Mouse (Mus musculus): Measurements from ENCODE around the gene Dbn1. TPM values are rescaled to one million over a fixed set of nuclear protein-coding genes. Genes with fewer than 3 reads are reported as not detected.

The Dbn1 gene
- polyA plus RNA-seq, 1 experiment from 2014 or later, result 59.4 TPM

GRCm38 (mm10) chr13:55486029-55486794 is 1.7 kb downstream of the Dbn1 start:
- Histone ChIP-seq H3K9me3 (replicated peaks; ENCODE audit: control insufficient read depth, low read length) (no peaks in the 10 kb centered on the region), H3K9ac (ENCODE audit: low read length) (peak overlapping the region; percentile 77), H3K27me3 (ENCODE audit: control insufficient read depth, insufficient read depth, low read length) (peaks cover 60% of the 10 kb centered on the region), H3K4me2 (ENCODE audit: low read depth, low read length) (peak overlapping the region; percentile 95), H3K4me1 (ENCODE audit: control insufficient read depth, insufficient read depth, low read length) (peaks cover 51% of the 10 kb centered on the region), H3K27ac (ENCODE audit: low read length) (no peak overlapping the region), H3K4me3 (ENCODE audit: low read length) (peak overlapping the region; percentile 60), H3K36me3 (ENCODE audit: control insufficient read depth, insufficient read depth) (peaks cover 6% of the 10 kb centered on the region)
- 49% methylated on average over 14 of the region's 14 CpGs for WGBS
- no peak for ATAC-seq (replicated peaks; ENCODE audit: extremely low read depth, insufficient read depth, low FRiP score)

GRCm38 (mm10) chr13:55484520-55485088 is 3.3 kb downstream of the Dbn1 start:
- H3K4me3 ChIP-seq (ENCODE audit: low read length), result no peak overlapping the region

GRCm38 (mm10) chr13:55483593-55483992 is 4.3 kb downstream of the Dbn1 start:
- ATAC-seq (replicated peaks; ENCODE audit: extremely low read depth, insufficient read depth, low FRiP score), result no peak
- no peaks in the 10 kb centered on the region for H3K9me3 ChIP-seq (replicated peaks; ENCODE audit: control insufficient read depth, low read length)
- peaks cover 19% of the 10 kb centered on the region for H3K36me3 ChIP-seq (ENCODE audit: control insufficient read depth, insufficient read depth)
- peaks cover 58% of the 10 kb centered on the region for H3K4me1 ChIP-seq (ENCODE audit: control insufficient read depth, insufficient read depth, low read length)
- WGBS, result 53% methylated on average over 15 of the region's 15 CpGs
- peak overlapping the region; percentile 47; the same call in 1 of the 2 replicates for H3K27ac ChIP-seq (ENCODE audit: low read length)
- no peak overlapping the region for H3K4me3 ChIP-seq (ENCODE audit: low read length)
- H3K9ac ChIP-seq (ENCODE audit: low read length), result no peak overlapping the region
- H3K27me3 ChIP-seq (ENCODE audit: control insufficient read depth, insufficient read depth, low read length), result peaks cover 55% of the 10 kb centered on the region
- no peak overlapping the region for H3K4me2 ChIP-seq (ENCODE audit: low read depth, low read length)

More at GRCm38 (mm10) chr13:55484520-55485088, 3.3 kb downstream of the Dbn1 start:
- no peak for ATAC-seq (replicated peaks; ENCODE audit: extremely low read depth, insufficient read depth, low FRiP score)
- Histone ChIP-seq H3K36me3 (ENCODE audit: control insufficient read depth, insufficient read depth) (peaks cover 19% of the 10 kb centered on the region), H3K27ac (ENCODE audit: low read length) (no peak overlapping the region), H3K4me1 (ENCODE audit: control insufficient read depth, insufficient read depth, low read length) (peaks cover 51% of the 10 kb centered on the region), H3K9me3 (replicated peaks; ENCODE audit: control insufficient read depth, low read length) (no peaks in the 10 kb centered on the region), H3K9ac (ENCODE audit: low read length) (no peak overlapping the region), H3K27me3 (ENCODE audit: control insufficient read depth, insufficient read depth, low read length) (peaks cover 61% of the 10 kb centered on the region), H3K4me2 (ENCODE audit: low read depth, low read length) (no peak overlapping the region)
- WGBS, result 49% methylated on average over 7 of the region's 7 CpGs

DNA sequence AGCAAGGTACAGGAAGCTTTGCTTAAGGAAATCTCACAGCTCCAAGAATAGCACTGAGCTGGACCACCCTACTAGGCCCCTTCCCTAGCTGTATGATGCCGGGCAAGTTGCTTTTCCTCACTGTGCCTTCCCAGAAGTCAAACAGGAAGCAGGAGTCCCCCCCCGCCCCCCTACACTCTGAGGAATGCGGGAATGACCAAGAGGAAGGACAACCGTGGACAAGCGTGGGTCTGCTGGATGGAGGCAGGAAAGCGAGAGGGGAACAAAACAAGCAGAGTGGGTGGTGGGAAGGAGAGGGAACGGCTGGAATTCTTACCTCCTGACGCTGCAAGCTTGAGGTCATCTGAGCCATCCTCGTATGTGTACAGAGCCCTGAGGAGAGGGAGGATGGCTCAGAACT is 4.8 kb downstream of the Dbn1 start:
- Histone ChIP-seq H3K4me3 (ENCODE audit: low read length) (no peak overlapping the region), H3K27me3 (ENCODE audit: control insufficient read depth, insufficient read depth, low read length) (peaks cover 51% of the 10 kb centered on the region), H3K4me1 (ENCODE audit: control insufficient read depth, insufficient read depth, low read length) (peaks cover 57% of the 10 kb centered on the region), H3K9ac (ENCODE audit: low read length) (no peak overlapping the region), H3K36me3 (ENCODE audit: control insufficient read depth, insufficient read depth) (peaks cover 19% of the 10 kb centered on the region), H3K9me3 (replicated peaks; ENCODE audit: control insufficient read depth, low read length) (no peaks in the 10 kb centered on the region), H3K27ac (ENCODE audit: low read length) (peak overlapping the region; percentile 47), H3K4me2 (ENCODE audit: low read depth, low read length) (no peak overlapping the region)
- WGBS, result 41% methylated on average over 9 of the region's 9 CpGs
- no peak for ATAC-seq (replicated peaks; ENCODE audit: extremely low read depth, insufficient read depth, low FRiP score)

GRCm38 (mm10) chr13:55482542-55482941 is 5.4 kb downstream of the Dbn1 start:
- Histone ChIP-seq H3K4me2 (ENCODE audit: low read depth, low read length) (peak overlapping the region; percentile 22; the same call in 1 of the 2 replicates), H3K27ac (ENCODE audit: low read length) (peak overlapping the region; percentile 61), H3K4me1 (ENCODE audit: control insufficient read depth, insufficient read depth, low read length) (peaks cover 56% of the 10 kb centered on the region), H3K36me3 (ENCODE audit: control insufficient read depth, insufficient read depth) (peaks cover 19% of the 10 kb centered on the region), H3K4me3 (ENCODE audit: low read length) (no peak overlapping the region), H3K9me3 (replicated peaks; ENCODE audit: control insufficient read depth, low read length) (no peaks in the 10 kb centered on the region), H3K9ac (ENCODE audit: low read length) (no peak overlapping the region), H3K27me3 (ENCODE audit: control insufficient read depth, insufficient read depth, low read length) (peaks cover 51% of the 10 kb centered on the region)
- WGBS, result 46% methylated on average over 7 of the region's 7 CpGs
- ATAC-seq (replicated peaks; ENCODE audit: extremely low read depth, insufficient read depth, low FRiP score), result no peak; the same call in 1 of the 2 replicates

DNA sequence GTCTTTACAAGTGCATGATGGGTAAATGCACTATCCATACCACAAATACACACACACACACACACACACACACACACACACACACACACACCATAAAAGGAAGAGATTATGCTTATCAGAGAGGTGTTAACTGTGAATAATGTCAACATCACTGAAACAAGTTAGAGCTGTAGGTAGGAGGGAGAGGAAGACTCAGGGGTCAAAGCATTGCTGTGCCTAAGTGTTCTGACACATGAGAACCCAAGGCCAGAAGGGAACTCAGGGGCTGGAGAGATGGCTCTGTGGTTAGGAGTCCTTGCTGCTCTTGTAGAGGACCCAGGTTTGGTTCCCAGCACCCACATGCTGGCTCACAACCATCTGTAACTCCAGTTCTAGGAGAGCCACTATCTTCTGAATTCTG is 8.0 kb downstream of the Dbn1 start:
- Histone ChIP-seq H3K27ac (ENCODE audit: low read length) (no peak overlapping the region), H3K9ac (ENCODE audit: low read length) (no peak overlapping the region), H3K4me1 (ENCODE audit: control insufficient read depth, insufficient read depth, low read length) (peaks cover 36% of the 10 kb centered on the region), H3K4me3 (ENCODE audit: low read length) (no peak overlapping the region), H3K9me3 (replicated peaks; ENCODE audit: control insufficient read depth, low read length) (no peaks in the 10 kb centered on the region), H3K36me3 (ENCODE audit: control insufficient read depth, insufficient read depth) (peaks cover 32% of the 10 kb centered on the region), H3K4me2 (ENCODE audit: low read depth, low read length) (no peak overlapping the region), H3K27me3 (ENCODE audit: control insufficient read depth, insufficient read depth, low read length) (peaks cover 47% of the 10 kb centered on the region)
- ATAC-seq (replicated peaks; ENCODE audit: extremely low read depth, insufficient read depth, low FRiP score), result no peak

- ATAC-seq (replicated peaks; ENCODE audit: extremely low read depth, insufficient read depth, low FRiP score), result peak; percentile 50; the same call in 1 of the 2 replicates
- Histone ChIP-seq H3K27ac (ENCODE audit: low read length) (peak overlapping the region; percentile 62), H3K36me3 (ENCODE audit: control insufficient read depth, insufficient read depth) (peaks cover 33% of the 10 kb centered on the region), H3K9ac (ENCODE audit: low read length) (no peak overlapping the region), H3K27me3 (ENCODE audit: control insufficient read depth, insufficient read depth, low read length) (peaks cover 47% of the 10 kb centered on the region), H3K4me2 (ENCODE audit: low read depth, low read length) (no peak overlapping the region), H3K9me3 (replicated peaks; ENCODE audit: control insufficient read depth, low read length) (no peaks in the 10 kb centered on the region), H3K4me1 (ENCODE audit: control insufficient read depth, insufficient read depth, low read length) (peaks cover 27% of the 10 kb centered on the region), H3K4me3 (ENCODE audit: low read length) (no peak overlapping the region)
- 70% methylated on average over 7 of the region's 7 CpGs for WGBS
Observed at GRCm38 (mm10) chr13:55479008-55479407, 8.9 kb downstream of the Dbn1 start.

DNA sequence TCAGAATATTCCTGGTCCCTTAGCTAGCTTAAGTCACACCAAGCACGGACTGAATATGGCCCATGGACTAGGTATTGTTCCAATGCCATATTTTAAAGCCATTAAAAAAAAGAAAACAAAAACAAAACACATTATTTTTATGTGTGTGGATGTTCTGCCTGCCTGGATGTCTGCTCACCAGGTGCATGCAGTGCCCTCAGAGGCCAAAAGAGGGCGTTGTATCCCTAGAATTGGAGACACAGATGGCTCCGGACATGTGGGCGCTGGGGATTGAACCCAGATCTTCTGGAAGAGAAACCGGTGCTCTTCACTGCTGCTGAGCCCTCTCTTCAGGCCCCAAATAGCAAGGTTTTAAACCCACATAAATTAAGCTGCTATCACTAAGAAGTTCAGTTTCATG is 9.9 kb downstream of the Dbn1 start:
- Histone ChIP-seq H3K27me3 (ENCODE audit: control insufficient read depth, insufficient read depth, low read length) (peaks cover 44% of the 10 kb centered on the region), H3K4me1 (ENCODE audit: control insufficient read depth, insufficient read depth, low read length) (peaks cover 20% of the 10 kb centered on the region), H3K27ac (ENCODE audit: low read length) (no peak overlapping the region), H3K4me2 (ENCODE audit: low read depth, low read length) (no peak overlapping the region), H3K9ac (ENCODE audit: low read length) (no peak overlapping the region), H3K9me3 (replicated peaks; ENCODE audit: control insufficient read depth, low read length) (no peaks in the 10 kb centered on the region), H3K4me3 (ENCODE audit: low read length) (no peak overlapping the region), H3K36me3 (ENCODE audit: control insufficient read depth, insufficient read depth) (peaks cover 33% of the 10 kb centered on the region)
- no peak for ATAC-seq (replicated peaks; ENCODE audit: extremely low read depth, insufficient read depth, low FRiP score)
- 55% methylated on average over 5 of the region's 5 CpGs for WGBS

GRCm38 (mm10) chr13:55477492-55477891 is 10.4 kb downstream of the Dbn1 start:
- WGBS, result 68% methylated on average over 16 of the region's 16 CpGs
- Histone ChIP-seq H3K4me3 (ENCODE audit: low read length) (no peak overlapping the region), H3K4me1 (ENCODE audit: control insufficient read depth, insufficient read depth, low read length) (peaks cover 18% of the 10 kb centered on the region), H3K9me3 (replicated peaks; ENCODE audit: control insufficient read depth, low read length) (no peaks in the 10 kb centered on the region), H3K27ac (ENCODE audit: low read length) (no peak overlapping the region), H3K36me3 (ENCODE audit: control insufficient read depth, insufficient read depth) (peaks cover 33% of the 10 kb centered on the region), H3K4me2 (ENCODE audit: low read depth, low read length) (no peak overlapping the region), H3K27me3 (ENCODE audit: control insufficient read depth, insufficient read depth, low read length) (peaks cover 44% of the 10 kb centered on the region), H3K9ac (ENCODE audit: low read length) (no peak overlapping the region)
- no peak for ATAC-seq (replicated peaks; ENCODE audit: extremely low read depth, insufficient read depth, low FRiP score)
